Mouse (Mus musculus): ENCODE results near the gene Fam129b.
"Not testable (repeated sequence)": the region's sequence is repeated elsewhere in the genome, so short reads cannot be mapped to it uniquely, and the experiment has no call there.

Fam129b gene

GRCm38 (mm10) chr2:32875675-32876489, at the start of gene Fam129b:
Gene Fam129b, plus strand, starts transcription at chr2:32876114.
- peak in 1 of 2 experiments; percentile 59 for DNase-seq (ENCODE audit: low spot score in 2 of 2)

DNA sequence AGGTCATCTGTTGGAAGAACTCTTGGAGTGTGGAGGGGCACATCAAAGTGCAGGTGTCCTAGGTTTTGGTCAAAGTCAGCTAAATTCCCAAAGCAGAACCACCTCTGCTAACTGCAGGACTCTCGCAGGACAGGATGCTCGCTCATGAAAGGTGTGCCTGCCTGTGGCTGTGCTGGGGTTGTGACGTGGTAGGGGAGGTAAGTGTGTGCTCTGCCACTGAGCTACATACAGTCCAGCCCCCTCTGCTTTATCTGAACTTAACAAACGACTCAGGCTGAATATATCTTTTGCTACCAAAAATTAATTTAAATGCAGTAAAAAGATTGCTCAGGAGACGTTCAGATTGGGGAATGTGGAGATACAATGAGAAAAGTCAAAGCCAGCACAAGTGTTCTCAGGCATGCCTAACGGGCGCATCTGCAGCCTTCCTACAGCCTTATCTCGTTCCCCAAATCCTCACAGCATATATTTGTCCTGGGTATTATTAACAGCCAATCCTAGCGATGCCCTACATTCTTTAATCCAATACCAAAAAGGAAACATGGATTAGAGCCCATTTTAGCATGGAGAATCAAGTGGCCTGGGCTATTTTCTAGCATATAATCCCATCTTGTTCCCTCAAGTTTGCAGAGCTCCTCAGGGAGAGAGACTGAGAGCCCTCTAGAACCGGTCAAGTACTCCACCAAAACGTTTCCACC, 46.8 kb upstream of the Fam129b start:
- no peak for DNase-seq (ENCODE audit: low spot score in 2 of 2)

DNA sequence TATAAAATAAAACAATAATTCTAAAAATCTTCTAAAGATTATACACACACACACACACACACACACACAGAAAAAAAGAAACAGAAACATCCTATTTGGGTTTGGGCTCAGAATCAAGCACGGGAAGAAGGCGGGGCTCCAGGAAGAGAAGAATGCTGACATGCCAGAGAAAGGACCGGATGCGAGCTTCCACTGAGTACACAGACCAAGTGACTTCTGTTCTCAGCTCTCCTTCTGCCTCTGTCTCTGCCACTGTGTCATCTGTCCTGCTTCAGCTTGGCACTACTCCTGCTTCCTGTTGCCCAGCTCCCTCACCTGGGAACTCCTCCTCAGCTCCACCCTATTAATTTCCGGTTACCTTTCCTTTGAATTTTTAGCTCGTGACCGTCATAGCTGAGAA, 41.4 kb upstream of the Fam129b start:
- no peak for DNase-seq (ENCODE audit: low spot score in 2 of 2)

- no peak for DNase-seq (ENCODE audit: low spot score in 2 of 2)
These were observed 40.3 kb upstream of the Fam129b start for GRCm38 (mm10) chr2:32835588-32835987.

GRCm38 (mm10) chr2:32838147-32838884, 37.6 kb upstream of the Fam129b start:
- no peak for DNase-seq (ENCODE audit: low spot score in 2 of 2)

DNA sequence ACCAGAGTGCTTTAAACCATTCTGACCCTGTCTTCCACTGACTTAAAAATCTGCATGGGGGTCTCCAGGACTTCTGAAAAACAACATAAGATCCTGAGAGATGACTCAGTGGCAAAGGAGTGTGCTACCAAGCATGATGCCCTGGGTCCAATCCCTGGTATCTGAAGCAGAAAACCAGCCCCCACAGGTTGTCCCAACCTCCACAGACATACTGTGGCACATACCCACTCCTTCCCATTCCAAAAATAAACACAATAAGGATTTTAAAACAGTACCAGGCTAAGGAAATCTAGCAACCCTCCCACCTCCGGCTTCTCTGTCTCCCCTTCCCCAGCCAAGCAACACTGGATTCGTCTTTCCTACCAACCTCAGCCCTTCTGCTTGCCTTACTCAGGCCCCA, 36.7 kb upstream of the Fam129b start:
- DNase-seq (ENCODE audit: low spot score in 2 of 2): no peak

GRCm38 (mm10) chr2:32841099-32841498, 34.8 kb upstream of the Fam129b start:
- DNase-seq (ENCODE audit: low spot score in 2 of 2): no peak

DNA sequence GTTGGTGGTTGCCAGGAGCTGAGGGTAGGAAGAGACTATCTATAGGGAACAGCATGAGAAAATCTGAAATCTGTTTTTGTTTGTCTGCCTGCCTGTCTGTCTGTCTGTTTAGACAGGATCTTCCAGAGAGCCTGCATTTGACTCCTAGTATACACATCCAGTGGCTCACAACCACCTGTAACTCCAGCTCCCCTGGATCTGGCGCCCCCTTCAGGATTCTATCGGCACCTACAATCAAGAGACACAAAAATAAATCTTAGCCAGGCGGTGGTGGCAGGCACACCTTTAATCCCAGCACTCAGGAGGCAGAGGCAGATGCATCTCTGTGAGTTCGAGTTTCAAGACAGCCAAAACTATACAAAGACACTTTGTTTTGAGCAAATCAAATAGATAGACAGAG, 33.4 kb upstream of the Fam129b start:
- DNase-seq (ENCODE audit: low spot score in 2 of 2): no peak

- DNase-seq (ENCODE audit: low spot score in 2 of 2): no peak
These were observed 30.3 kb upstream of the Fam129b start for GRCm38 (mm10) chr2:32845572-32846100.

GRCm38 (mm10) chr2:32846101-32846804, 29.7 kb upstream of the Fam129b start:
- DNase-seq (ENCODE audit: low spot score in 2 of 2): peak; percentile 62

GRCm38 (mm10) chr2:32846805-32847467, 29.0 kb upstream of the Fam129b start, which contains the start of gene Stxbp1:
Gene Stxbp1, minus strand, starts transcription at chr2:32847245.
- DNase-seq (ENCODE audit: low spot score in 2 of 2): peak; percentile 71 to 78

DNA sequence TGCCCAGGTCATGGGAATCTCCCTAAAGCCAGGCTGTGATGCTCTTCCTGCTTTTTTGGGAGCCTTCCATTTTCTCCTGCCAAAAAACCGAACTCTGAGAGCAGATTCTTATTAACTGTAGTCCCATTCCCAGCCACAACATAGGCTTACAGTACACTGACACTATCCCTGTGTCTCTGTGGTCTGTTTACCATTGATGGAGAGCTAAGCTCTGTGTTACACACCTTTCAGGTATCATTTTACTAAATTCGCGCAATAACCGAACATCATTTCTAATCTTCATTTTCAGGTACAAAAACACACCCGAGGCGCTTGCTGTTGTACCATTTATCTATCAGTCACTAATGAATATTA, 28.5 kb upstream of the Fam129b start:
- no peak for DNase-seq (ENCODE audit: low spot score in 2 of 2)

DNA sequence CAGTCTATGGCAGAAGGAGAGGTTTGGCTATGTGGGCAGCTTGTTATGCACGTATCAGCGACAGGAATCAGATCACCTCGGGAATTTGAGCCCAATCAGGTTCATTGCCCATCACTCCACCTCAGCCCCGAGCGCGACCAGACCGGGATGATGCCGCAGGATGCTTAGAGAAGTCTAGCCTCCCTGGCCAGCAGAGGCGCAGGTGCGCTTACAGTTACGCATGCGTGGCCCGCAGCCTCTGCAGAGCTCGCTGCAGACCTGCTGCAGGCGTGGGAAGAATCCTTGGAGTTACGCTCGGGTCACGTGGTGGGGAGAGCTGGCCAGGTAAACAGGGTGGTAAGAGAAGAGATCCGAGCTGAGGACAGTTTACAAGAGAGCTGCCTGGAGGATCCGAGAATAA, 23.8 kb upstream of the Fam129b start:
- DNase-seq (ENCODE audit: low spot score in 2 of 2): peak; percentile 60 to 61

- DNase-seq (ENCODE audit: low spot score in 2 of 2): not testable (repeated sequence)
These were observed 22.2 kb upstream of the Fam129b start for GRCm38 (mm10) chr2:32853716-32854115.

GRCm38 (mm10) chr2:32854206-32854605, 21.7 kb upstream of the Fam129b start:
- peak; percentile 58 to 85 for DNase-seq (ENCODE audit: low spot score in 2 of 2)

DNA sequence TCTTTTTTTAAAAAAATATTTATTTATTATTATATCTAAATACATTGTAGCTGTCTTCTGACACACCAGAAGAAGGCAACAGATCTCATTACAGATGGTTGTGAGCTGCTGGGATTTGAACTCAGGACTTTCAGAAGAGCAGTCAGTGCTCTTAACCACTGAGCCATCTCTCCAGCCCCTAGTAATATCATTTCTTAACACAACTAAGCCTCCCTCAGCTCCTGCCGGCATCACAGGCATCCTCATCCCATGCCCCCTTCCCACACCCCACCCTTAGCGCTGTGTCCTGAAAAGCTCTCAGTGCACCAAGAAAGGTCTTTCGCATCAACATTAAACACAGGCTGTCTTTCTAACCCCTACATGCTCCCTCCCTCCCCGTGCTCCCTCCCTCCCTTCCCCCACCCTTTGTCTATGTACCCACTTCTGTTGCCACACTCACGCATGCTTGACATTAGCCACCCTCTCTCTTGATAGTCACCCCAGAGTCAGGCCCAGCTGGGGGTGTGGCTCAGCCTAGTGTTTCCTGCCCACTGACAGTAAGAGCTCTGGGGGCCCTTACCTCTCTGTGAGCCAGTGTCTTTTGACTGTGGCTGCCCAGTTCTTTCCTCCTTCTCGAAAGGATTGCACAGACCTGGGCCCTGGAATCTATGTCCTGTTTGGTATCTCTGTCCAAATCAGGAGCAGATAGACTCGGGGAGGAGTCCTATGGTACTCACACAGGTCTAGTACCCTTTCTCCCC, 20.7 kb upstream of the Fam129b start:
- DNase-seq (ENCODE audit: low spot score in 2 of 2): no peak

DNA sequence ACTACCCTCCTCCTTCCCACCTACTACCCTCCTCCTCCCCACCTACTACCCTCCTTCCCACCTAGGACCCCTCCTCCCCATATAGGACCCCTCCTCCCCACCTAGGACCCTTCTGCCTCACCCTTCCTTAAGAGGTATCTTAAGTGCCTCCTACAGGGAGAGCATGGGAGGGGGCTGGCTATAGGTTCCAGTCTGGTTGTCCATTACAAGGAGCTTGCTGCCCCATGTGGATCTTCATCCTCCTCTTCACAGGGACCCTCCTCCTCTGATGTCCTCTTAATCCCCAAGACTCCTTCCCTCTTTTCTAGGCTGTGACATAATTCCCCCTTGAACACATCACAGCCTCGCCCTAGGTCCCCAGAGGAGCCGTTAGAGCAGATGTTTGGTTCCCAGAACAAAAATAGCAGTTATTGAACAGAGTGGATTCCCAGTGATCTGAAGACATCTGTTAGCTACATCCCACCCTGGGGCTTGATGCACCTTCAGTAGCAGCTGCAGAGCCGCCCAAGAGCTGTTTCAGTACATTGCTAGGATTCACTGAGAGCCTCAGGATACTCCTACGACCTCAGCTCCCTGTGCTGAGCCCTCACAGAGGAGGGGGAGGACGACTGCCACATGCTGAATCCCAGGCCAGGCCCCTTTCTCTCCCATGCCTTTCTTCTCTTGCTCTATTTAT, 20.0 kb upstream of the Fam129b start:
- no peak for DNase-seq (ENCODE audit: low spot score in 2 of 2)

DNA sequence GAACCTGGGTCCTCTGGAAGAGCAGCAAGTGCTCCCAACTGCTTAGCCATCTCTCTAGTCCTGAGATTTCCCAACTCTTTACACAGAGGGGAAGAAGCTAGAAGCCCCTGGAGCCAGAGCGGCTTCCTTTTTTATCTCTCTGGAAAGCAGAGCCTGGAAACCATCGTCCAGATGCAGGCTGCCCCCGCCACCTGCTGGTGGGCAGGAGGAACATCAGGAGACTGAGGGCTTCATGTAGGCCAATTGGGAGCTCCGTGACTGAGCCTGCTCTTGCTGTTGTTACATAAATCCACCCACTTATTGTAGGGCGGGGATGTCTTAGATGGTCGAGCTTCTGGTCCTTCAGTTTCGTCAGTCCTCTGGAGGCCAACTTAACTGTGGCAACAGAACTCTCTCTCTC, 18.3 kb upstream of the Fam129b start:
- peak; percentile 44 to 65 for DNase-seq (ENCODE audit: low spot score in 2 of 2)

- no peak for DNase-seq (ENCODE audit: low spot score in 2 of 2)
These were observed 16.8 kb upstream of the Fam129b start for GRCm38 (mm10) chr2:32859010-32859621.
